Mouse (Mus musculus): Measurements from ENCODE around the gene Ppp2r2c. TPM values are rescaled to one million over a fixed set of nuclear protein-coding genes. Genes with fewer than 3 reads are reported as not detected.

The Ppp2r2c gene
- 84.1 and 218 TPM in 2 replicates for polyA plus RNA-seq (2021; fragmentation: Nextera tagmentation)
- long read RNA-seq, experiment 1, full-length matches to known transcripts = 472 of 784 reads
- long read RNA-seq, experiment 1, partial matches to known transcripts = 90 of 784 reads
- long read RNA-seq, experiment 1, other reads (novel, unspliced or antisense) = 222 of 784 reads
- long read RNA-seq, experiment 2, full-length matches to known transcripts = 30 of 228 reads
- long read RNA-seq, experiment 2, partial matches to known transcripts = 181 of 228 reads
- long read RNA-seq, experiment 2, other reads (novel, unspliced or antisense) = 17 of 228 reads

DNA sequence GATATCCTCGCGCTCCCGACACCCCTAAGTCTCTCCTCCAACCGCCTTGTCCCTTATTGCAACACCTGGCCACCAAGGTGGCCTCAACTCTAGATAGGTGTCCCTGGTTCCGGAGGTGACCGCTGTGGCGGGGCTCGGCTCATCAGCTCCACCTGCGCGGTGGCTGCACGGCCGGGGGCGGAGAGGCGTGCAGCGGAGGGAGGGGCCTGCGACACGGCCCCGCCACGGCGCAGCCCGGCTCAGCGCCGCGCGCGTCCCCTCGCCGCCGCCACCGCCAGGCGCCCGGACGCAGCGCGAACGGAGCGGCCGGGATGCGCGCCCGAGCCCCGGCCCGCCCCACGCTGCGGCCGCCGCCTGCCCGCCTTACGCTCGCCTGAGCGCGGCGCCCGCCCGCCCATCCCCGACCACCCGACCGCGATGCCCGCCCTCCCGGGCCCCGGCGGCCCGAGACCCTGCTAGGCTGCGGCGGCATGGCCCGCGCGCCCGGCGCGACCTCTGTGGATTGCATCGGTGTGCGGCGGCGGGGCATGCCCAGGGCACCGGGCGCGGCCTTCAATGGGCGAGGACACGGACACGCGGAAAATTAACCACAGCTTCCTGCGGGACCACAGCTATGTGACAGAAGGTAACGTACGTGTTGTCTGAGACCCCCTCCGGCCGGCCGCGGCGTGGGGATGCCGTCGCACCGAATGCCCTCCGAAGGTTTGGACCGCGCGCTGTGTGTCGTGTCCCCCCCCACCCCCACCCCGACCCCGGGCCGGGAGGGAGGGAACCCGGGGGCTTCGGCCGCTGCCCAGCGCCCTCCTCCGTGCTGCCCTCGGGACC lies at the start of gene Ppp2r2c:
Ppp2r2c (plus strand) TSS at position 248 of the 825 bp plus-strand sequence.

DNA sequence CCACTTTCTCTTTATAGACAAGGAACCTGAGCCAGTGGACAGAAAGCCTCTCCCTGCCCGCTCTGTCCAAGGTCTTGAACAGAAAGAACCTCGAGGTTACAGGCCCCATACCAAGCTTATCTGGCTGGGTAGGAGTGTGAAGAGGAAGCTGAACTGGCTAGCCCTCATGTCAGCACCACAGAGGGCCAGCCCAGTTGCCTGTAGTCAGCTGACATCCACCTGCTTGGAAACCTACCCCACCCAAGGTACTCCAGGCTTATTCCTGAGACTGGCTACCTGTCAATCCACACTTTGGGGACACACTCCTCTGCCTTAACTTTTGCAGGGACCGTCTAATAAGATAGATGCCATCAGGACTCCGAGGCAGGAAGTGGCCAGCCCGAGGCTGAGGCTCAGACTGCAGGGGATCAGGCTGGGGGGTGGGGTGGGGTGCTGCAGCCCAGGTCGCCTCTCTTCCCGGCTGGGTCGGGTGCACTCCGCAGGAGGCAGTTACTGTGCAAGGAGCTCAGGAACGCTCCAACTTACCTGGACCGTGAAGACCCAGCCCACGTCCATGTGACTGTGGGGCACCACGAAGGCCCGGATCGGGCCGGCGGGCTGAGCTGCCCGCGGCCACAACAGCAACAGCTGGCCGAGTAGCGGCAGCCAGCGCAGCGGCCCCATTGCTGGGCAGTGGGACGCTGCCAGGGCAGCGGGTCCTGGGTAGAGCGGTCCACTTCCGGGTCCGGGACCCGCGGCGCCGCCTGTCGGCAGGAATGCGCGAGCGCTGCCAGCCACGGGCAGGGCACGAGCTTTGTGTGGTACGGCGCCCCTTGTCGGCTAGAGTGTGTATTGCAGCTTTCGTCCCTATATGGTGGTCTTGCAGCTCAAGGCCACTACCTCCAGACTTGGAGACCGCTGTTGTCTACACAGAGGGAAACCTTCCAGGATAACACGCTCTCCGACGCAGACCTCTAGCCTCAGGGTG lies 38.1 kb upstream of the Ppp2r2c start, which contains the start of gene Man2b2:
Man2b2 (minus strand) TSS at position 741 of the 967 bp plus-strand sequence.

DNA sequence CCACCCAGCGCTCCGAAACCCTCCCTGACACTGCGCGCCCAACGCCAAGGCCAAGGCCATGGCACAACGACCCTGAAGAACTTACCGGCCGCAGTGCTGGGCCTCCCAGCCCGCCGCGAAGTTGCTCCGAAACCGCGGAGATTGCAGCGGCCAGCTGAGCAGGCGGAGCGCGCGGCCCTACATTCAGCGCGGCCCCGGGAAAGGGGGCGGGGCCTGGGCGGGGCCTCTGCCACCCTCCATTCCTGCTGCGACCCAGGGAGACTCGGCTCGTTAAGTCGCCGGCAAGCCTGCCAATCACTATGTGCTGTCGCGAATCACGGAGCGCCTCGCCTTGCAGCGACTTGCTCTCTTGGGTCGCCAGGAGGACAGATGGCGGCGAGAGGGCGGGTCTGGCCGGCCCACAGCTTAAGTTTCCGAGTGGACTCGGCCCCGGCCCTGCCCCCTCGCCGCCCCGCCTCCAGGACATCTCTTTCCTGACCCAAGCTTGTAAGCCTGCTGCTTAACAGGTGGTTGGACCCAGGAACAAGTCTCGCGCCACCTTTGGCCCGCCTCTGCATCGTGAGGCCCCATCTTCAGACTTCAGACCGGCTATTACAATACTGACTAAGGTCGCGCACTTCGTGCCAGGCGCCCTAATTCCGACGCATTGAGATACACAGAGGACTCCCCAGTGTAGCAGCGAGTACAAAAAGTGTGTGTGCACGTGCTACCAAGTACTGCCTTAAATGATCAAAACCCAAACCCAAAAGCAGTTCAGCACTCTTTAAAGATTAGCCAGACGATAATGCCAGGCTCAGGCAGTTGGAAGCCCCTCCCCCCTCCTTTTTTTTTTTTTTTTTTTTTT lies 120.7 kb downstream of the Ppp2r2c start, which contains the start of gene Wfs1:
Wfs1 (minus strand) TSS at position 425 of the 844 bp plus-strand sequence.

Other genes starting within 250 kb of the Ppp2r2c start
- gene D5Ertd579e, start 172.5 kb upstream of the Ppp2r2c start, polyA plus RNA-seq (2021; fragmentation: Nextera tagmentation) = 11.3 and 12.6 TPM in 2 replicates
- gene Bloc1s4, start 119.9 kb upstream of the Ppp2r2c start, polyA plus RNA-seq (2021; fragmentation: Nextera tagmentation) = 23.1 and 30.5 TPM in 2 replicates
- gene Mrfap1, start 71.7 kb upstream of the Ppp2r2c start, polyA plus RNA-seq (2021; fragmentation: Nextera tagmentation) = 572 and 619 TPM in 2 replicates
- gene Man2b2, start 37.9 kb upstream of the Ppp2r2c start, polyA plus RNA-seq (2021; fragmentation: Nextera tagmentation) = 17.1 and 23.6 TPM in 2 replicates
- 65.7 and 67.1 TPM in 2 replicates for gene Wfs1, start 120.7 kb downstream of the Ppp2r2c start, polyA plus RNA-seq (2021; fragmentation: Nextera tagmentation)
- gene Gm1043, start 216.9 kb downstream of the Ppp2r2c start, polyA plus RNA-seq (2021; fragmentation: Nextera tagmentation) = 0.68 and 0.74 TPM in 2 replicates

Measured in left cerebral cortex, adult 6 months (tissue).